Mouse (Mus musculus): ENCODE measurements around the gene Gcgr.
"Not testable (repeated sequence)": the region's sequence is repeated elsewhere in the genome, so short reads cannot be mapped to it uniquely, and the experiment has no call there.

Gene Gcgr

DNA sequence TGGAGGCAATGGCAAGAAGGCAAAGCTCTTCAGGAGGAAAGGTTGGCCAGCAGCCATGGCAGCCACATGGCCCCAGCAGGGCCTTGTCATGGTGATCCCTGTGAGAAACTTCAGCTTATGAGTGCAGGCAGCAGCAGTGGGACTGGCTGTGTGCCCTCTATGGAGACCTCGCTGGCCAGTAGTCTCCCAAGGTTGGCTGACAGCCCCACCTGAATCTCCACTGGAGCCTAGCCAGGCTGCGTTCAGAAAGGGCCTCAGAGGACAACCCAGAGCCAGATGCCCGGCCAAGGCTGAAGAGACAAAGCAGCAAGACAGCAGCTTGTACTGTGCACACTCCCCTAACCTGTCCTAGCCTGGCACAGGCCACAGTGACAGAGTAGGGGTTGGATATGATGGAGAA is 8.0 kb downstream of the Gcgr start:
- peak in 1 of 2 experiments; percentile 52 for DNase-seq (ENCODE audit: low spot score in 2 of 2)

DNA sequence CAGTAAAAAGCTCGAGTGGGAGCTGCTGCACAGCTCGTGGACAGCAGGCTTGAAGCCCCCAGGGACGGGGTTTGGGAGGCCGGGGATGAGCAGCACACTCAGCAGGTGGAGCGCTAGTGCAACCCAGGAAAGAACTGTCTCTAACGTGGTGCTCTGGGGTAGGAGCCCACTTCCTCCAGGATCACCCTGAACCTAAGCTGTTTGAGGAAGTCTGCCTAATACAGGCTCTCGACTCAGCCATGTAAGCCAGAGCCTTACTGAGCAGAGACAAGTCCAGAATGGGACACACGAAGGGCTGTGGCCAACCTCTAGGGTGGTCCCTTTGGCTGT is 8.4 kb downstream of the Gcgr start:
- DNase-seq (ENCODE audit: low spot score in 2 of 2) = no peak

DNA sequence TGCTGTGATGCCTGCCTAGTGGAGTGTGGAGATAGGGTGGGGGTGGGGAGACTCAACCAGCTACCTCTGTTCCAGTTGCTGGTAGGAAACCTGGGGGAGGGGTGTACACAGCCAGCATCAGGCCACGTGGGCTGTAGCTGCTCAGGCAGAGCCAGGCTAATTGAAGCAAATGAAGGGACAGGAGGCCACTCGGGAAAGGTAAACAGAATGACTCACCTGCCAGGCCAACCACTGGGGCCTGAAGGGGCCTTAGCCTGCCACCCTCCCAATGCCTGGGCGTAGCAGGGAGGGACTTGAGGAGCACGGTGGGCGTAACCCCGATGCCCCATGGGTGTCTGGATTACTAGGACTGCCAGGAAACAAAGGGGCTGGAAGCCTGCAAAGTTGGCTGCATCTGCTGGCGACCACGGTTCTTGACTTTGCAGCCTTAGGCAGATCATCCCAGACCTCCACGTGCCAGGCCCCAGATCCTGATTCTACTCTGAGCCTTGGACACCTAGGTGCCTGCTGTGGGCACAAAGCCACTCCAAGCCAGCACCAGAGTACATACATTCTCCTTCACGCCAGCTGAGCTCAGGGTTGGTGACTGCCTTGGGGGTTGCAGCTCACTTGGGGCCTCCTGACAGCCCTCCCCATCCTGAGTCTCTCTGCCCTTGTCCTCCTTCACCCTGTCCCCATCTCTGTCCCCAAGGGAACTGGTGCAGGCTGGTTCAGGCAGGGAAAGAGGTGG is 9.0 kb downstream of the Gcgr start:
- DNase-seq (ENCODE audit: low spot score in 2 of 2) = peak; percentile 51 to 67

DNA sequence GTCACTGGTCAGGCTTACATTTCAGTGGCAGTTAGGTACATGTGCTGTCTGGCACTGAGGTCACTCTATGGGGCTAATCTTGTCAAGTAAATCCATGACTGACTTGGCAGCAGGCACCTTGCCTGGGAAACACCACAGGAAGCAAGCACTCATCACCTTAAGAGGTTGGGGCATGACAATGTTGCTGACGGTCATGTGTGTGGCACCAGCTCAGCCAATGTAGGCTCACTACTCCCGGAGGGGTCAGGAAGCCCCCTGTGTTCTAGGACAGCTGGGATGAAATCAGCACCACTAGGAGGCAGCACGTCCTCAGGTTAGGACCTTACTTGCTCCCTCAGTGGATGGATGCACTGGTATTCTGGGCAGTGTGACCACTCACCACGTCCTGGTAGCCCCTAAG is 11.4 kb downstream of the Gcgr start:
- DNase-seq (ENCODE audit: low spot score in 2 of 2) = no peak

DNA sequence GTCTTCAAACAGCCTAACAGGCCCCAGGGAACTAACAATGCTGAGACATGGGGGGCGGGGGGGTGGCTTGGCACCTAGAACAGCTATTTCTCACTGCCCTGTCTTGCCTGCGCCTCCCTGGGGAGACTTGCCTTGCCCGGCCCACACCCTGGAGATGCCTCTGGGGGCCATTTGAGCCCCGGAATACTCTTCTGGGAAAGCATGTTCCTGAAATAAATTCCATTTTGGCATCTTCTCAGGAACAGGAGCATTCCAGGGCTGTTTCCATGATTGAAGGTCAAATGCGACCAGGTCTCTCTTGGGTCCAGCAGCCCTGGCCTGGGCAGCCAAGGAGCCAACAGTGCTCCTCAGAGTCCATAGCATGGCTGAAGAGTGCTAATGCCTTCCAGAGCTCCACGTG is 11.9 kb downstream of the Gcgr start:
- no peak for DNase-seq (ENCODE audit: low spot score in 2 of 2)

DNA sequence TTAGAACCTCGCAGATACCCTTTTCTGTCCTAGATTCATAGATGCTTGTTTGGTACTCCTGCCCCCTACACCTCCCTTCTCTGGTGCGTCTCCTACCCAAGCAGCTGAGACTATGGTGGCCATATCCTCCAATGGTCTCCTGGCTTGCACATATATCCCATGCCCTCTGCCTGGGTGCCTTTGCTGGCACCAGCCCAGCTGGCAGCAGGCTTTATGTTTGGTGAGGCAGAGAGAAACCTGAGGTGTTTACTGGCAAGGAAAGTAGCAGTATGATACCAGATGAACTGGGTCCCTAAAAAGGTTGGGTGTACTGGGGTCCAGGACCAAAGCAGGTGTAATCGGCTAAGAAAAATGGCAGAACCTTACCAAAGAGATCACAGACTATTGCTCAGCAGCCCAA is 15.5 kb downstream of the Gcgr start:
- DNase-seq (ENCODE audit: low spot score in 2 of 2) = no peak

DNA sequence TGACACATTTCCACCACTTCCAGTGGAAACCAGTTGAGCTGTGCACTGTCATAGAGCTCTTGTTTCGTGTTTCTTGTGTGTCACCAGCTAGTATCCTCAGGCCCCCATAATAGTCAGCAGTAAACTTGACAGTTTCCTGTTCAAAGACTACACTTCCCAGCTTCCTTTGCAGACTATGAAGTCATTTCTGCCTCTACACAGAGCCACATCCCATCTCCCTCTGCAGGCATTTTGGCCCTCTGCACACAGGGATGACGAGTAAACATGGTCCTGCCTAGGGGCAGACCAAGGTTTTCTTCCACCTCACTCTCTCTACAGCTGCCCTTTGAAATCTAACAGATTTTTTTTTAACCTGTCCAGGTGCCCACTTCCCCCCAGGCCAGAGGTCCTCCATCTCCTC is 17.0 kb downstream of the Gcgr start:
- DNase-seq (ENCODE audit: low spot score in 2 of 2) = no peak

DNA sequence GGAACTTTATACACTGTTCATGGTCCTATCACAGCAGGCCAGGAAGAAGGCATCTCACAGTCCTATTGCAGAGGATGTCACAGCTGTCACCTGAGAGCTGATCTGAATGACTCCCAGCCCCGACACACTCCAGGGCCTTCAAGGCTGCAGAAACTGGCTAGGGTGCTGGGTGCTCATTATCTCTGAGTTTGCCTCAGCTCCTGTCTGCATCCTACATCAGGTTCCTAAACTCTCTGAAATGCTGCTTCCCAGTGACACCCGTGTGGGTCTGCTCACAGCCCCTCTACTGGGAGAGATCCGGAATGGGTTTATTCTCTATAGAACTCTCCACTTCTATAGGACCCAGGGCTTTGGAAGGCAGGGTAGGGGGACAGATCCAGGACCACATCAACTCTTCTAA is 17.7 kb downstream of the Gcgr start:
- DNase-seq (ENCODE audit: low spot score in 2 of 2) = no peak

DNA sequence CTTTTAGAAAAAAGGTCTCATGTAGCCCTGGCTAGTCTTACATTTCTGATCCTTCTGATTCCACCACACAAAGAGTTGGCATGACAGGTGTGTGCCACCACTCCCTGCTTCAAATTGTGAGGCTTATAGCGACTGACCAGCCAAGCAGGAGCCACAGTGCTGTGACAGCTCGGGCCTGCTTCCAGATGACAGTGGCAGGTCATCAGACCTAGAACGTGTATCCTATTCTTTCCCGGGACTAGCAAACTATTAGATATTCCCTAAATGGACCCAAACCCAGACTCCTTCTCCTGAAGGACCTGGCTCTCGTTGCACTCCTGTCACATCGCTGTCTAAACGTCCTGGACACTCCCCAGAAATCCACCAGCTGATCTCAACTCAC is 18.3 kb downstream of the Gcgr start:
- DNase-seq (ENCODE audit: low spot score in 2 of 2) = no peak

DNA sequence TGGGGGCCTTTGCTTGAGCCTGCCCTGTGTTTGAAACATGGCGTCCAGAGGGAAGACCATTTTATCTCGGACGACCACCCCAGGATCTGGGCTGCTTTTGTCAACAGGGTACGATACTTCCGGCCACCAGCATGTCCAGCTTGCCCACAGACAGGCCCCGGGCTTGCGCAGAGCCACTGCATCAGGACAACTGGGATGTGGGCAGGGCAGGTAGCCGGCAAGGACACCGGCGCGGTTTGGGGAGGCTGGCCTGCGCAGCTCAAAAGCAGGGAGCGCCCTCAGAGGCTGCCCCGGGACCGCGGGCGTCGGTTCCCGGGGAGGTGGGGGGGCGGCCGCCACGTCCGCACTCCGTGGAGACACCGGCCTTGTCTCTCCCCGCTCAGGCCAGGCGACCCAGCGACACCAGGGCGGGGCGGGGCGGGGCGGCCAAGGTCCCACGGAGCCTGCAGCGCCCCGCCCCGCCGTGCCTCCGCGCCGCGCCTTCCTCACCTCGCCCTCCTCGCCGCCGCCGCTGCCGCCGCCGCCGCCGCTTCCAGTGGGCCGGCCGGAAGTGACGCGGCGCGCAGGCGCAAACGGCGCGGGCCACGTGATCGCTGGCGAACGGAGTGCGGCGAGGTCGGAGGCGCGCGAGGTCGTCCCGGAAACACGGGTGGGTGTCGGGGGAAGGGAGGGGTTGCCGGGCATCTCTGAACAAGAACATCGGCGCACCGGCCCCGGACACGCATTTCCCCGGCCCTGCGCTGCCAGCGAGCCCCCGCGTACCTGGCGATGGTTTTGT is 18.9 kb downstream of the Gcgr start, which contains the start of gene Mcrip1:
TSS of gene Mcrip1 (minus strand) at position 560 of the 778 bp plus-strand sequence.
- DNase-seq (ENCODE audit: low spot score in 2 of 2) = peak; percentile 90 to 93

DNA sequence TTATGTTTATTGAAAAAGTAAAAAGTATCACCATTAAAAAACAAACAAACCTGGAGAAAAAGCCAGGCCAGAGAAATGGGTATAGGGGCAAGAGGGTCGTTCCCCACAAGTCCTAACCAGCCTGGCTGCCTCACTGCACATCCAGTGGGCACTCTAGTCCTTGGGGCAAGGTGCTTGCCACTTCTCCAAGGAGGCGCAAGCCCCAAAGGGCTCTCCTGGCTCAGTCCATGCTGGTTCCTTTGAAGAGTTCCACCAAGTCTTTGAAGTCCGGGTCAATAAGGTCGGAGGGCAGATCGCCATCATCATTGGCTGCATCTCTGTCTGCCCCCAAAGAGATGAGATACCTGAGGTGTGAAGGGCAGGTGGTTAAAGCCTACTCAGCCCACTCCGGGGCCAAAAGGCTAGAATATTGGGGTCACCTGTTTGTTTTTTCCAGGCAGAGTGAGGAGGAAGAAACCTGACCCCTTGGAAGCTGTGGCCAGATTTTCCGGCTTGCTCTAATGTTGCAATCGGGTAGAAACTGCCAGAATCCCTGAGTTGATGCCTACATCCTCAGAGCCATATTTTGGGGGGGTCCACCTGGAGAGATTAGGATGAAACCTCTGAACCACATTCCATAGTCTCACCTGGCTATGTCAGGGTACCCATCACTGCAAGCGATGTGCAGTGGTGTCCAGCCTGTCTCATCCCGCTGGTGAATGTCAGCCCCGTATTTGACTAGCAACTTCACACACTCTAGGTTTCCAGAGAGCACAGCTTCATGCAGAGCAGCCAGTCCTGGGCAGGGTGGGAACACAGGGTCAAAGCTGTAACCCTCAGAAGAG is 19.7 kb downstream of the Gcgr start:
- DNase-seq (ENCODE audit: low spot score in 2 of 2) = no peak

DNA sequence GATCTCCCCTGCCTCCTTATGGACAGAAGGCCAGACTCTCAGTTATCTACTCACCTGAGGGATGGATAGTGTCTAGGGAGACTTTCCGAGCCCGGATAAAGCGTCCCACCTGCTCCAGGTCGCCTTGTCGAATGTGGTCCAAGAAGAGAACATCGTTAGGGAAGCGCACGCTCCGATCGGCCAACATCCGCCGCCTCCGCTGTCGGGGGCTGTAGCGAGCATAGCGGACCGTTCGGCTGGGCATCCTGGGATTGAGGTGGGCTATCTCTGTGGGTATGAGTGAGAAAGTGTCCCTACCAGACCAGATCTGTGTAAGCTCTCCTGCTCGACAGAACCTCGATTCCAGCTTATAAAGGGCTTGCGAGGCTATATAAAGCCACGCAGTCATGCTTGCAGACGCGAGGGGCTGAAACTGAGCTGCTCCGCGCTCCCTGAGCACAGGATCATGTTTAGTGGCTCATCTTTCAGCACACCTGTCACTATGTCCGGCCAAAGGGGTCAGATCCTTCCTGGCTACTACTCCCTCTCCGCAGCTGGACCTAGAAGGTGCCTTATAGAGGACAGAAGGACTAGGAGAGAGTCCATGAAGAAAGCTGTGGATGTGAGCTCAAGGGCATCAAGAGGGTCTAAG is 20.4 kb downstream of the Gcgr start, which contains the start of gene Ppp1r27:
TSS of gene Ppp1r27 (minus strand) at position 323 of the 631 bp plus-strand sequence.
- no peak for DNase-seq (ENCODE audit: low spot score in 2 of 2)

DNA sequence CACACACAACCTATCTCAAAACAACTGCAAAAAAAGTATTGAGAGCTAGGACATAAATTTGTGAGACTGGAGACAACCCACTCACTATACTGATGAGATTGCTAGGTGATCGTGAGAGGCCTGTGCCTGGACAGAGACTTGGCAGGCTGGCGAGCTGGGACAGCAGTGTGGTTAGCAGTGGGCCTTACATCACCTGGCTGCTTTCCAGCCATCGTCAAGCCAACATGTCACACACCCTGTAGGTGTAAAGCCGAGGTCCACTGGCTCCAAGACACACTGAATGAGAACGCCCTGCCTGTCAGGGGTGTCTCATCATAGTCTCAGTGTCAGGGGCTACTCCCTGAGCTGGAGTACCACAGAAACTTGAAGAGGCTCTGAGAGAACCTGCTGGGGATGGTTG is 22.2 kb downstream of the Gcgr start:
- DNase-seq (ENCODE audit: low spot score in 2 of 2) = no peak

DNA sequence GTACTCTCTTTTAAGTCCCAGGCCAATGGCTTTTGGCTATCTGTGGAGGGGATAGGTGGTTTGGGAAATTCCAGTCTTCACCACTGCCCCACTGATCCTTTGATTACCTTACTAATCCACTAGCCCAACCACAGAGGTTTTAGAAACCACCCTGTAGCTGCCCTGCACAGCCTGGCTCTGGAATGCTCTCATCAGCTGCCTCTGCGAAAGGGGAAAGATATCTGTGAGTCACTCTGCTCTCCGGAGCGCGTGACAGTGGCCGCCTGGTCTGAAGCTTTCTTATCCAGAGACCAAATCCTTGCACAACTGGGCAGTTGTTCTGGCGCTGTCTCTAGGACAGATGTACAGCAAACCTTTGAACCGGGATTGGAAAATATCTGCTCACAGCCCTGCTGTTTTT is 24.3 kb downstream of the Gcgr start:
- no peak for DNase-seq (ENCODE audit: low spot score in 2 of 2)

DNA sequence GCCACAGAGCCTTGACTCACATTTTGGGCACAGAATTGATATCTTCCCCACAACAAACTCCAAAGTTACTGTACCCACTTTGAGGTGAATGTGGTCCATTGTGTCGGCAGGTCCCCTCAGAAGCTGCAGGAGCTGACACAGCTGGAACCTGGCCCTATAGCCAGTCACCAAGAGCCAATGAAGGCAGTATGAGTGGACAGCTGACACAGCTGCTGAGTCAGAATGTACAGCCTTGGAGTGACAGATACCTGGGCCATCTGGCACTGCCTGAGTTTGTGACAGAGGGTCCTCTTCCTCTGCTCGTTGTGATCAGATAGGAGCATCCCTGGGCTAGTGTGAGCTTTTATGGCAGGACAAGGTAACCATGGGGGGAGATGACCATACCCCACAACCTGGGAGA is 24.8 kb downstream of the Gcgr start:
- no peak for DNase-seq (ENCODE audit: low spot score in 2 of 2)

DNA sequence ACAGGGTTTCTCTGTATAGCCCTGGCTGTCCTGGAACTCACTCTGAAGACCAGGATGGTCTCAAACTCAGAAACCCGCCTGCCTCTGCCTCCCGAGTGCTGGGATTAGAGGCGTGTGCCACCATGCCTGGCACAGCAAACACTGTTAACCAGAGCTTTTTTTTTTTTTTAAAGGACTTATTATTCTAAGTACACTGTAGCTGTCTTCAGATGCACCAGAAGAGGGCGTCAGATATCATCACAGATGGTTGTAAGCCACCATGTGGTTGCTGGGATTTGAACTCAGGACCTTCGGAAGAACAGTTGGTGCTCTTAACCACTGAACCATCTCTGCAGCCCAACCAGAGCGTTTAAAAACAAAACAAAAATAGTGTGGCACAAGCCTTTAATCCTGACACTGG is 28.3 kb downstream of the Gcgr start:
- not testable (repeated sequence) for DNase-seq (ENCODE audit: low spot score in 2 of 2)

DNA sequence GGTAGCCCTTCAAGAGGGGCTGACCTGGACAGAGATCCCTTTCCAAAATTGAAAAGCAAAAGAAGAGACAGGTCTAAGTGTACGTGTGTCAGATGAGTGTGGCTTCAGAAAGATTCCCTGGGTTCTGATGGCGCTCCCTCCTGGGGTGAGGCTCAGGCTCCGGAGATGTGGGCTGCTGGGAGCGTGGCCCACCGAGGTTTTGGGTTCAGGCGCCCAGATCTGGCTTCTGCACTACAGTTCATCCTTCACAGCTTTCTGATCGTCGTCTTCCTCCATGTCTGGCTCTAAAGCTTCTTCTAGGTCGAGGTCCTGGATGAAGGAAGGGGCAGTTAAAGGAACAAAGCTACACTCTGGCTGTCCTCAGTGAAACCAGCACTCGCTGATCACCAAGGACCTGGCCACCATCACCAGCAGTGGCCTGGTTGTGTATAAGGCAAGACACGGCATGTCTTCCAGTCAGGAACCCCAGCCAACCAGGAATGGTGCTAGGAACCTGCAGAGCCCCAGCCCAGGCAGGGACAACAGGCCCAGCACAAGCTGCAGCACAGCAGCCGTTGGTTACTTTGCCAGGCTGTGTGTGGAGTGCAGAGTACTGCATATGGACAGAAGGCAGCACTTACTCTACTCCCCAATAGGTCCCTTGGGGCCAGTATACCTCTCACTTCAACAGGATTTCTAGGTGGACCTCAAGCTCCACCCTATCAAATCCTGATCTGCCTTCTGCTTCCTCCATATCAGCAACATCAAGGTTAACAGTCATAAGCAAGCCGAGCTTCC is 30.6 kb downstream of the Gcgr start:
- DNase-seq (ENCODE audit: low spot score in 2 of 2) = no peak

DNA sequence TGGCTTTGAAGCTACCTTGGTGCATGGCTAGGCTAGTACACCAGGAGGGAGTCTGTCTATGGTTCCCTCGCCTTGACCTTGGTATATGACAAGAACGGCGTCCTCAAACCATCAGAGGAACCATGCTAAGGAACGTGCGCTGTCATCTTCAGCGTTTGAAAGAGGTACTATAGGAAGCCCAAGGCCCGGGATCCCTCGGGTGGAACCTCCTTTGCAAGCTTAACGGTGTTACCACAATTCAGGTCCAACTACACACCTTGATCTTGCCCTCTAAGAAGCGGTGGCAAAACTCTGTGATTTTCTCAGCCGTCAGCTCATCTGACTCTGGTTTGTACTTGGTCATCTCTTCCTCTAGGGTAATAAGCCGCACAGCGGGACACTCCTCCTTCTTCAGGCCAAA is 32.5 kb downstream of the Gcgr start:
- DNase-seq (ENCODE audit: low spot score in 2 of 2) = no peak

DNA sequence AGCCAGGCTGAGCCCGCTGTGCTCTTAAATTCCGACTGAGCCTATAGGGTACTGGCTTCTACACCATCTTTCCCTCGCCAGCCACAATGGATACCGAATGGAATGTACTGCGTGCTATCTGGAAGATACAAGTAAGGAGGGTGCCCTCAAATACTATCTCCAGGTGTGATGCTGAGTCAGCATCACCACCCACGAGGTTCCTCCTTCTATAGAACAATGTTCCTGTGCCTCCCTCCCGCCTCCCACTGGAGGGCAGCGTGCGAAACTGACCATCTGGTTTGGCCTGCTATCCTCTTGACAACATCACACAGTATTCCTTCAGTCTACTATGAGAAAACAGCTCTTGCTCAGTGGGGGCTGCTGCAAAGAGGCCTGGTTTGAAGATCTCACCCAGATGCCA is 34.6 kb downstream of the Gcgr start:
- no peak for DNase-seq (ENCODE audit: low spot score in 2 of 2)

DNA sequence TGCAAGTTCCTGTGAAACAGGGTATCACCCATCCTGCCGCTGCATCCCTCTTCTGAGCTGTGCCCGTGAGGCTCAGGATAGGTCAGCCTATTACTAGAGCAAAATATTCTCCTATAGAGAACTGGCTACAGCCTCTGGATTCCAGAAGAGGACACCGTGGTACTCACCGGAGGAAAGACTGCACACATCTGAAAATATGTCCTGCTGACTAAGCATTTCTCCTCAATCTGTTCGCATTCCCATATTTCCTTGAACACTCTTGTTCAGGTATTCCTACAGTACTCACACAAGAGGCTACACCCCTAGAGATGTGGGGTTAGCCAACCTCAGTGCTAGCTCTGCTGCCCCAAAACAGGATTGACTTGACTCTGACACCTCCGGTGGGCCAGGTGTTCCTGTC is 37.8 kb downstream of the Gcgr start:
- DNase-seq (ENCODE audit: low spot score in 2 of 2) = no peak

DNA sequence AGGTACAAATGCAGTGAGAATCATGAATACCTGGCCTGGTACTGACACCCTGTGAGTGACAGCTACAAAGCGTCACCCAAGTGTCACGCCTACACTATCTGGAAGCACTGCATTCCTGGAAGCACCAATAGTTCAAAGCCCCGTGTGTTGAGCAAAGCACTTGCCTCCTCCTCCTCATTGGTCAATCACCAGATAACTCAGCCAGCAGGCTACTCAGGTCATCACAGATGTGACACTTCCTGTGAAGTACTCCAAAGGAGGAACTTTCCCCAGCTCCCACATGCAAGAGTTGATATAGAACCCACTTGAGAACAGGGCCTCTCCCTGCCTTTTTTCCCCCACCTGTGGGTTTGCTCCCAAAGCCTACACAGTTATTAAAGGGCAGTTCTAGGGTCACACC is 40.6 kb downstream of the Gcgr start:
- DNase-seq (ENCODE audit: low spot score in 2 of 2) = no peak
